Mouse (Mus musculus) layer of hippocampus, adult 18-20 months (tissue): ENCODE results near the gene Ehd1. TPM values are rescaled to one million over a fixed set of nuclear protein-coding genes. Genes with fewer than 3 reads are reported as not detected.
A peak's percentile ranks its signal among the peaks of the same experiment; 100 is the strongest.

Source experiments
- DNase-seq, 2 experiments: peaks; one replicate each; pipeline ENCODE4 v3.0.0; 2022; ENCODE audit warnings: low spot score in 2 of 2
- total RNA-seq, 2 experiments: library from RNA; stranded (reverse); gene quantifications; 2 replicates each; pipeline ENCODE4 v1.2.3; 2021

The Ehd1 gene
- total RNA-seq, 2 experiments from 2014 or later: 86.6 to 88.0 TPM

DNA sequence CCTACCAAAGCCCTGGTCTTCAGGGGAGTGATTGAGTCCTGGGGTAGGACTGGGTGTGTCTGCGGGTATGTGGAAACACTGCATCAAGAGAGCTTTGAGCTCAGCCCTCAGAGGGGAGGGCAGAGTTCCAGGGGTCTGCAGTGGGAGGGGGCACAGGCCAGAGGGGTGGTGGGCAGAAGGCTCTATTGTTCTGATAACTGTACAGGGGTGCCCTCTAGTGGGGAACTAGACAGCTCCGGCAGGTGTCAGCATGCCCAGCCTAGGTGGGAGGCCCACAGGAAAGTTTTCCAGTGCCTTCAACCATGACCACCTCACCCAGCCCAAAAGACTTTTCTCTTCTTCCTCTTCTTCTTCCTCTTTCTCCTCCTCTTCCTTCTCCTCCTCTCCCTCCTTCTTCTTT, 16.1 kb upstream of the Ehd1 start:
- DNase-seq: no peak

DNA sequence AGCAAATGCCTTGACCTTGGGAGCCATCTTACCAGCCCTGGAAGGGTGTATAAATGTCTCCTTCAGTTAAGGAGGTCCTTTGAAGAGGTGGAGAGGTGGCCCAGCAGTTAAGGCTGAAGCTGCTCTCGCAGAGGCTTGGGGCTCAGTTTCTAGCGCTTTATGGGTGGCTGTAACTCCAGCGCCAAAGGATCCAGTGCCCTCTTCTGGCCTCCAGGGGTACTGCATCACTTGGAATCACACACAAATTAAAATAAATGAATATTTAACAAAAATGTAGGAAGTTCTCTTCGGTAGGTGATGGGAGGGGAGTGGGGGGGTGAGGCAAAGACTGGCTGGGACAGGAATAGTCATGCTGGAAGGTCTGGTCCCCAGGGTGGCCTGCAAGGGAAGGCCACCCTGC, 15.6 kb upstream of the Ehd1 start:
- DNase-seq: no peak

GRCm38 (mm10) chr19:6261379-6261778, 15.1 kb upstream of the Ehd1 start:
- DNase-seq: no peak

DNA sequence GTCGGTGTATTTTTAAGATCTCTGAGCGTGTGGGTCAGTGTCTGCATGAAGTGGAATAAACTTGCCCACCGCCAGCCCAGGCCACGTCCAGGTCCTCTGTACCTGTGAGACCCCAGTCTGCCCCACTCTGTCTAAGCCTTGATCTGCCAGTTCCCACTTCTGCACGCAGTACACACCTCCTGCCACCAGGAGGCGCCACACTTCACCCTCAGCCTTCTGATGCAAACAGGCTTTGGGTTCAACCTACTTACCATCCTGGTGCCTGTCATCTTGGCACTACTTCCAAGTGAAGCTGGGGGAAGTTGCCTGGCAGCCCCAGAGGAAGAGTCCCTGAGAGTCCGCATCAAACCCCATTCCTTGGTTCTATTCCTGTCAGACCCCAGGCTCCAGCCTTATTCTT, 14.3 kb upstream of the Ehd1 start:
- peak in 1 of 2 experiments; percentile 73 for DNase-seq

GRCm38 (mm10) chr19:6262839-6263433, 13.6 kb upstream of the Ehd1 start:
- no peak for DNase-seq

GRCm38 (mm10) chr19:6264200-6264599, 12.3 kb upstream of the Ehd1 start:
- no peak for DNase-seq

DNA sequence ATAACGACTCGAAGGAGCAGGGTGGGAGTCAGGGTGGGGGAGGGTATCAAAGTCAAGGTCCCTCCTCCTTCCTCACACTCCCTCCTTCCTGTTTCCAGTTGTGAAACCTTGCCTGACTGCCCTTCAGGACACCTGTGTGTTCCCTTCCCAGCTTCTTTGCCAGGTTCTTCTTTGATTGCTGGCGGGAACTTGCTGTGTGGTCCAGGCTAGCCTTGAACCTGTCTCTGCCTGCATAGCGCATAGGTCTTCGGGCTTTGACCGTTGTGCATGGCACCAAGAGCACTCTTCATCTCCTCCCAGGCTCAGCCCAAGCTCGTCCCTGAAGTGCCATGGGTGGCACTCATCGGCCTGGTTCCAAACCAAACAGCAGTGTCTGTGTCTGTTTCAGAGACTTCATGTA, 11.6 kb upstream of the Ehd1 start:
- no peak for DNase-seq

- no peak for DNase-seq
Measured at GRCm38 (mm10) chr19:6265727-6266182, 10.8 kb upstream of the Ehd1 start.

GRCm38 (mm10) chr19:6267306-6268169, 9.0 kb upstream of the Ehd1 start:
- no peak for DNase-seq

GRCm38 (mm10) chr19:6268170-6268528, 8.4 kb upstream of the Ehd1 start:
- DNase-seq: peak; percentile 59 to 89

DNA sequence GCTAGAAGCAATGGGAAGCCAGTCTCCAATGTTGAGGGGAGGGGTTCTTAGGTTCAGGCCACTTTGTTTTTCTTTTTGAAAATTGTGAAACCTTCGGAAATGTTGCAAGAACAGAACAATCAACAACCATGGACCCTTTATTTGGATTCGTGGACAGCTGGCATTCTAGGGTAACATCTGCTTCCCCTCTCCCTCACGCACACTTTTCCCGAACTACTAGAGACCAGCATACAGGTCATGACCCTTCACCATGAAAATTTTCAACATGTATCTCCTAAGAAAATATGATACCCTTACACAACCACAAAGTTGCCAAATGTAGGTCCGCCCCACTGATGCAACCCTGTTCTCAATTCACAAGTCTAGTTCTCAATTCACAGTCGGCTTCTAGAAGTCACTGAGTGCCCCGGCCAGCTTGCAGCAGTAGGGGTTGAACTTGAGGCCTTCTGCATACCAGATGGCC, 7.8 kb upstream of the Ehd1 start:
- no peak for DNase-seq

- no peak for DNase-seq
Measured at GRCm38 (mm10) chr19:6269798-6270475, 6.6 kb upstream of the Ehd1 start.

- no peak for DNase-seq
Measured at GRCm38 (mm10) chr19:6270661-6271060, 5.9 kb upstream of the Ehd1 start.

- no peak for DNase-seq
Measured at GRCm38 (mm10) chr19:6271206-6271605, 5.3 kb upstream of the Ehd1 start.

GRCm38 (mm10) chr19:6272053-6272452, 4.5 kb upstream of the Ehd1 start:
- no peak for DNase-seq

DNA sequence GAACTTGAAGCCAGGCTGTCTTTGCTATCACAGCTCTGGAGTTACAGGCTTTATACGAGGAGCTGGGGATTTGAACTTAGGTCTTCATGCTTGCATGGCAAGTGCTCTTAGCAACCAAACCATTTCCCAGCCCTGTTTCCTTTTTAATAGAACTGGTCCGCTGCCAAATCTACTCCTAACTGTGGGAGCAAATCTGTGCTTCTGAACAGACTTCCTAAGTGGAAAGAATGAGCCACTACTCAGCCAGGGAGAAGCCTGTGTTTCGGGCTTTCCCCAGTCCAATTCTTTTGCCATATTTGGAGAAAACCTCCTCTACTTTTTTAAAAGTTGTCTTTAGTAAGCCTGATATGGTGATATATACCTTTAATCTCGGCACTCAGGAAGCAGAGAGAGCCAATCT, 3.8 kb upstream of the Ehd1 start:
- peak in 1 of 2 experiments; percentile 77 for DNase-seq

DNA sequence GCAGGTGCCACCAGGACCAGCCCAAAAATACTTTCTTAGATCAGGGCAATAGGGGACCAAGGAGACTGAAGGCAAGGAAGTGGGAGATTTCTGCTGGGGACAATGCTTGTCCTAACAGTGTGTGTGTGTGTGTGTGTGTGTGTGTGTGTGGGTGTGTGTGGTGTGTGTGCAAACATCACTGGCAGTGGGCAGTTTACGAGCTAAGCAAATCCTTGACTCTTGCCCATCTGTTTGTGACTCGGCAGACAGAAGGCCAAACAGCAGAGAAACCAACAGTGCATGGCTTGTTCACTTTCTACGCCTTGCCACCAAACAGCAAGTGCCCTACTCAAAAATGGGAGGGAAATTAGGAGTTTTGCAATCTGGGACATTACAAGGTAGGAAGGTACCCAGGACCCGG, 2.9 kb upstream of the Ehd1 start:
- DNase-seq: no peak

DNA sequence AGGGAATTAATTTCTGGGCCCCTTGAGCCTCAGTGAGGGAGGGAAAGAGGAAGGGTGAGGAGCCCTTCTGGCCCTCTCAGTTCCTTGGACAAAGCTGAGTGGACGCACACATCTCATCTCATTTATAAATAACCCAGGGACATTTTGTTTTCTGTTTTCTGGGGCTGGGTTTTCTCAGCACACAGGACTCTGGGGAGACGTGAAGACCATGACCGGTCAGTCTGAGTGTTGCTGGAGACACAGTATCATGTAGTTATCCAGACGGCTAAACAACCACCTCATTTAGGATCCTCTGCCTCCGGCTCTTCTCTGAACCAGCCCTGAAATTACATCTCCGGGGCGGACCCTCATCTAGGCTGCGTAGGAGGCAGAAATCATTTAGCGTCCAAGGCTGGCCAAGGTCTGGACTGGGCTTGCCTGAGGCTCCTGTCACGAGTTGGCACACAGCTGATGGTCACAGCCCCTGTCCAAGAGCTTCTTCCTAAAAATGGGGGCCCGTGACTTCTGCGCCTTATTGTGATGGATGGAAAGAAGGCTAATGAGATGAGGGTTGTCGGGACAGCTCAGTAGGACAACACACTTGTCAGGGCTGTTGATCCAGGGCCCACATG, 2.4 kb upstream of the Ehd1 start:
- DNase-seq: no peak

DNA sequence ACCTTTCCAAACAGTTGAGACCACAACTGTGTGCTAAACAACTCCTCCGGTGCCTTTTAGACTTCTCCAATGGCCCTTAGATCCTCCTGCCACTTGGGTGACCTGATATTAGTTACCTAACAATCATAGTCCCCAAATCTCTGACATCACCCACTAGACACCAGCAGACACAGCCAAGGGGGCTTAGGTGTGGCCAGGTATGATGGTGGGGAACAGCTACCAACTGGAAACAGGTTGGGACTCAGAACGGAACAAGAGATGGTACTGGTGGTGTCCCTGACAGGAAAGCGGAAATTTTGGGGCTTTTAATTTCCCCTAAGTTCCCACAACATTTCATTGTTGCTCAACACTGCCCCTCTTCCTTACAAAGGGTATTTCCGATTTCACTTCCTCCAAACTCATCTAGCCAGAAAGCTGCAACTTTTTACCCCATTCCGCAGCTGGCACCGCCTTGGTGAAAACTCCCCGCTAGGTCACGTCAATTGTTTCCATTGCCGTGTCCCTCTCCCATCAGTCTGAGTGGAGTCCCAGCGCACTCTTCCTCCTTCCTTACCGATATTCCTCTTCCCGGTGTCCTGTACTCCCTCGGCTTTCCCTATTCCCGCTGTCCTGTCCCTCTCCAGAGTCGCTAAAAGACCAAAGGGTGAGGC, 660 bp upstream of the Ehd1 start:
- DNase-seq: no peak

DNA sequence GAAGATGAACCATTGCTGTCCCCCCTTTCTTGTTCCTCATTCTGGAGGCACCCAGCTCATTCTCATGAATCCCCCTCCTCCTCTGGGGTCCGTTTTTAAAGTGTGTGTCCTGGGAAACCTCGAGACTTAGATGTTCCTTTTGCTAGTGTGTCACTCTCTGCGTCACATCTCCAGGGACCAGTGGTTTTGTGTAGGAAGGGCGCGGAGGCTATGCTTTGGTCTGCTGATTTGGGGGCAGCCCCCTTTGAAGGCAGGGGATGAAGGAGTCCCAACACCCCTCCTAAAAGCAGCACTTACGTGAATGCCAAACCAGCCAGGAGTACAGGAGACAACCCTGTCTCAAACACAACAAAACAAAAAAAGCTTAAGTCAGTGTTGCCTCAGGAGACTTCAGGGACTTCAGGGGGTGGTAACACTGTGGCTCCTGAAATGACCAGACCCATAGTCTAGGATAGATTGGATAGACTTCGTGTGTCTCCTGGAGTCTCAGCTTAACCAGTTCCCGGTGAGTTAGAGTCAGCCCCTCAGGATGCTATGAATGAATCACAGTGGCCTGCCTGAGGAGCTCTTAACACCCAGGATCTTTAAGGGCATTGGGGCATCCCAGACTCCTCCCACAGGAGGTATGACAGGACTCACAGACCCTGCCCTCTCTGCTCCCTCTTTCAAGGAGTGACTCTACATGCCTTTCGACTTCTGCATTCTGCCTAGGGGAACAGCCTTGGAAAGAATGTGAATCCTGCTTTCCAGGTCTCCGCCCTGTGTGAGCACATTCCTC, 1.3 kb downstream of the Ehd1 start:
- no peak for DNase-seq
